Mouse (Mus musculus): ENCODE measurements around the gene Pdlim3.

- TF ChIP-seq CTCF (IDR thresholded peaks at IDR 0.05; ENCODE audit: control insufficient read depth, insufficient read depth, insufficient replicate concordance, low read depth, low read length) (no peak), POLR2A (IDR thresholded peaks at IDR 0.05; ENCODE audit: control insufficient read depth, low read depth, low read length) (no peak)
Observed at GRCm38 (mm10) chr8:45950622-45951021, 65.4 kb downstream of the Pdlim3 start.
